Mouse (Mus musculus) liver, adult 2 months (tissue): ENCODE results near the gene Vav2.

ENCODE experiments used
- CTCF ChIP-seq: fragments of 200-500 bp; IDR thresholded peaks from 2 replicates; pipeline ENCODE4 v1.5.1; 2011; ENCODE audit warnings: low read depth, low read length, control low read depth
- POLR2A ChIP-seq: fragments of 200-500 bp; IDR thresholded peaks from 2 replicates; pipeline ENCODE4 v1.6.1; 2011; ENCODE audit warnings: low read length, control low read depth; ENCODE audit not compliant: insufficient read depth; ENCODE audit errors: extremely low read depth

- TF ChIP-seq POLR2A (no peak), CTCF (no peak)
Observed at GRCm38 (mm10) chr2:27334816-27335215, 92.0 kb downstream of the Vav2 start.
